Mouse (Mus musculus) kidney, adult 2 months (tissue): ENCODE measurements around the gene Smap1.

Experiments used
- CTCF ChIP-seq: fragments of 200-500 bp; conservative IDR thresholded peaks from 2 replicates; pipeline ENCODE4 v1.5.1; 2011; ENCODE audit warnings: low read depth, mild to moderate bottlenecking, control low read depth, low read length, moderate library complexity, mixed read lengths; ENCODE audit not compliant: insufficient read depth, insufficient read length
- POLR2A ChIP-seq: fragments of 200-500 bp; IDR thresholded peaks from one replicate; pipeline ENCODE4 v1.6.1; 2011; ENCODE audit warnings: low read depth, low read length, control low read depth

GRCm38 (mm10) chr1:23867350-23867862, 54.7 kb downstream of the Smap1 start:
- TF ChIP-seq POLR2A (no peak), CTCF (no peak)
